Mouse (Mus musculus) T-cell, adult 2 months (primary cell): ENCODE data around the gene Pdcd10.

Source experiments
- DNase-seq: peaks from one replicate; pipeline ENCODE4 v3.0.0; 2022; ENCODE audit warnings: low spot score

Gene Pdcd10

GRCm38 (mm10) chr3:75468154-75468553 is 88.5 kb downstream of the Pdcd10 start:
- DNase-seq: no peak
